Mouse (Mus musculus) gastrocnemius, postnatal 10 days (tissue): ENCODE measurements around the gene Spata31d1d. TPM values are rescaled to one million over a fixed set of nuclear protein-coding genes. Genes with fewer than 3 reads are reported as not detected.

Experiments used
- DNase-seq: peaks from one replicate; pipeline ENCODE4 v3.0.0; 2021; ENCODE audit warnings: mixed read lengths
- total RNA-seq, 2 experiments: library from RNA; stranded (reverse); gene quantifications; 2 replicates each; pipeline ENCODE4 v1.2.3; 2021

Spata31d1d gene
- total RNA-seq, 2 experiments from 2014 or later = not detected

DNA sequence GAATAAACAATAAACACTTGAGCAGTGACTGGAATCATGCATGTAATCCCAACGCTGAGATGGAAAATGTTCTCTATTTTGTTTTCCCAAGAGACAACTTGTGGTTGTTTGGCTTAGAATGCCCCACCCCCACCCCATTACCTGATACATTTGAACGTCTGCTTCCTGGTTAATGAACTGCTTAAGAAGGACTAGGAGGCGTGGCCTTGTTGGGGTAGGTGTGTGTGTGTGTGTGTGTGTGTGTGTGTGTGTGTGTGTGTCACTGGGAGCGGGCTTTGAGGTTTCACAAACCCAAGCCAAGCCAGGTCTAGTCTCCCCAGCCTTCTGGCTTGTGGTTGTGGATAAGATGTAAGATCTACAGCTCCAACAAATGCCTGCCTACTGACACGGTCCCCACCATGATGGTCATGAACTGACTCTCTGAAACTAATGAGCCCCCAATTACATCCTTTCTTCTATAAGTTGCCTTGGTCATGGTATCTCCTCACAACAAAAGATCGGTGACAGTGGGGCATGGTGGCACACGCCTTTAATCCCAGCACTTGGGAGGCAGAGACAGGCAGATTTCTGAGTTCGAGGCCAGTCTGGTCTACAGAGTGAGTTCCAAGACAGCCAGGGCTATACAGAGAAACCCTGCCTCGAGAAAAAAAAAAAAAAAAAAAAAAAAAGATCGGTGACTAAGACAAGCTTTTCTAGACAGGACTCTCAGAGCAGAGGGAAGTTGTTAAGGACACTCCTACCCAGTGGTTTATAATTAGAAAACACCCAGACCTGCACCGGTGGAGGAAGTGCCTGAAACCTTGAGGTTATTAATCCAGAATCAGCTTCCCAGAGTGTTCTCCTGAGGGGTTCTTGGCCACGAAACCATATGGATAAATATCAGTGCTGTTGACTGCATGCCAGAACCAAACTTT, 55.0 kb downstream of the Spata31d1d start:
- DNase-seq = peak; percentile 47

Other genes starting within 250 kb of the Spata31d1d start
- 10 to 100 TPM; 29.9 to 33.6 TPM for gene Agtpbp1, start 146.5 kb downstream of the Spata31d1d start, total RNA-seq
- 10 to 100 TPM; 27.7 to 34.8 TPM for gene Naa35, start 146.5 kb downstream of the Spata31d1d start, total RNA-seq
- gene Golm1, start 55.9 kb downstream of the Spata31d1d start, total RNA-seq = 10 to 100 TPM; 10.4 to 13.5 TPM
- not detected for gene 4921517D22Rik, start 37.6 kb downstream of the Spata31d1d start, total RNA-seq
- not detected for gene Spata31d1a, start 21.4 kb downstream of the Spata31d1d start, total RNA-seq
- gene Spata31d1b, start 19.5 kb downstream of the Spata31d1d start, total RNA-seq = not detected
- gene 1700014D04Rik, start 15.0 kb upstream of the Spata31d1d start, total RNA-seq = not detected
- gene Isca1, start 38.1 kb upstream of the Spata31d1d start, total RNA-seq = 100 to 1,000 TPM in 1 of 2 experiments, 10 to 100 TPM in 1; 95.1 to 108 TPM
- not detected for gene Gm49354, start 50.5 kb upstream of the Spata31d1d start, total RNA-seq
- 10 to 100 TPM; 46.3 to 50.3 TPM for gene Tut7, start 91.4 kb upstream of the Spata31d1d start, total RNA-seq